Mouse (Mus musculus) fibroblast of lung, adult 2 months (primary cell): Measurements from ENCODE around the gene Wdr11.

Experiments used
- DNase-seq: peaks from one replicate; pipeline ENCODE4 v3.0.0-alpha.2; 2011; ENCODE audit warnings: low read depth

Gene Wdr11

GRCm38 (mm10) chr7:129685326-129685725 lies 93.7 kb downstream of the Wdr11 start:
- DNase-seq, result no peak
